Mouse (Mus musculus): Measurements from ENCODE around the gene Cox7a1. TPM values are rescaled to one million over a fixed set of nuclear protein-coding genes. Genes with fewer than 3 reads are reported as not detected.

The Cox7a1 gene
- polyA plus RNA-seq, 1 experiment from 2014 or later, result 9.1 TPM

DNA sequence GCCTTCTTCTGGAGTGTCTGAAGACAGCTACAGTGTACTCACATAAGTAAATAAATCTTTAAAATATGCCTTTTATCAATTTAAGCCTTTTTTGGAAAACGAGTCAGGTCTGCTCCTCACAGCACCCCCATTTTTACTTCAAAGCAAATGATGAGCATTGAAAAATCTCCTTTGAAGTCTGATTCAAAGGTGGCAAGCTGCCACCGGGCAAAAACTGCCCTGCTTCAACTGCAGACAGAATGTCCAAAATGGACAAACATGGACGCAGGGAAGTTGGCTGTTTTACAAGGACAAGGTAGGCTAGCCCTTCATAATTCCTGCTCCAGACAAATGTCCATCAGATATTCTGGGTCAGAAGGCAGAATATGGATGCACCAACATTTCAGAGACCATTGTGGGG lies 37.5 kb downstream of the Cox7a1 start:
- H3K36me3 ChIP-seq (ENCODE audit: control insufficient read depth, insufficient read depth), result peaks cover 8% of the 10 kb centered on the region
- H3K4me3 ChIP-seq (ENCODE audit: low read depth, low read length), result no peak overlapping the region
- 65% methylated on average over 3 of the region's 3 CpGs for WGBS (ENCODE audit: insufficient replicate concordance)
- no peak for ATAC-seq (ENCODE audit: low read depth)
- H3K9ac ChIP-seq (ENCODE audit: low read depth, low read length), result no peak overlapping the region
- no peaks in the 10 kb centered on the region for H3K9me3 ChIP-seq (replicated peaks; ENCODE audit: control insufficient read depth, low read length)
- peaks cover 17% of the 10 kb centered on the region for H3K4me1 ChIP-seq (ENCODE audit: control insufficient read depth, low read depth, low read length)
- H3K27ac ChIP-seq (ENCODE audit: low read length), result no peak overlapping the region
- no peak overlapping the region for H3K4me2 ChIP-seq (ENCODE audit: low read depth, low read length)
- no peaks in the 10 kb centered on the region for H3K27me3 ChIP-seq (ENCODE audit: control insufficient read depth, insufficient read depth, low read depth, low read length)

DNA sequence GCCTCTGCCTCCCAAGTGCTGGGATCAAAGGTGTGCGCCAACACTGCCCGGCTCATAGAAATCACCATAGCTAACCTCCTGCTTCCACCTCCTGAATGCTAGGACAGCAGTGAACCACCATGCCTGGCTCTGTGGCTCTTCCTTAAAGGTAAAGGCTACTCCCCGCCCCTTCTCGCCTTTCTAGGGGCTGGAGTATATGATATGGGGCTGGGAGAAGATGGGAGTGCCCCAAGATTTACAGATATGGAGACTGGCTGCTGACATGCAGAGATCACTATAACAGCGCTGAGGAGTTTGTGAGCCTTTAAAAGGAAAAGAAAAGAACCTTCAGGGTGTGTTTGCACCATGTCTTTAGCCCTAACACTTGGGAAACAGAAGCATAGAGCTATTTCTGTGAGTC lies 38.3 kb downstream of the Cox7a1 start:
- Histone ChIP-seq H3K27me3 (ENCODE audit: control insufficient read depth, insufficient read depth, low read depth, low read length) (no peaks in the 10 kb centered on the region), H3K27ac (ENCODE audit: low read length) (no peak overlapping the region), H3K4me2 (ENCODE audit: low read depth, low read length) (no peak overlapping the region), H3K4me1 (ENCODE audit: control insufficient read depth, low read depth, low read length) (peaks cover 17% of the 10 kb centered on the region), H3K4me3 (ENCODE audit: low read depth, low read length) (no peak overlapping the region), H3K9ac (ENCODE audit: low read depth, low read length) (no peak overlapping the region), H3K9me3 (replicated peaks; ENCODE audit: control insufficient read depth, low read length) (no peaks in the 10 kb centered on the region), H3K36me3 (ENCODE audit: control insufficient read depth, insufficient read depth) (peaks cover 8% of the 10 kb centered on the region)
- ATAC-seq (ENCODE audit: low read depth), result peak; percentile 44; the same call in 1 of the 2 replicates
- 63% methylated on average over 5 of the region's 5 CpGs for WGBS (ENCODE audit: insufficient replicate concordance)

DNA sequence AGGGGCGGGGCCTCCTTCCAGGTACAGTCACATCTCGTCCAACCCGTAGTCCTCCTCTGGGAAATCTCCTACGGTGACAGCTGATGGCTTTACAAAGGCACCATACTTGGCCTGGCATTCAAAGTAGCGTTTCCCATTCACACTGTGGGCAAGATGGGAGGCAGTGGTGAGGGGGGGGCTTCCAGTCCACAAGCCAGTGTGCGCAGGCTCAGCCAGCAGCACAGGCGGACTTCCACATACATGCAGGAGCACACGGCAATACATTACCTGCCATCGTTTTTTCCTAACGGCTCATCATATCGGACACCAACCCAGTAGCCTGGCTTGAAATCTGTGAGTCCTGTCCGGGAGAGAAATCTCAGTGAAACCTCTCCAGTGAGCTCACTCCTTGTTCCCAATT lies 40.3 kb downstream of the Cox7a1 start:
- H3K4me3 ChIP-seq (ENCODE audit: low read depth, low read length), result no peak overlapping the region
- H3K27me3 ChIP-seq (ENCODE audit: control insufficient read depth, insufficient read depth, low read depth, low read length), result no peaks in the 10 kb centered on the region
- H3K27ac ChIP-seq (ENCODE audit: low read length), result no peak overlapping the region
- peaks cover 14% of the 10 kb centered on the region for H3K4me1 ChIP-seq (ENCODE audit: control insufficient read depth, low read depth, low read length)
- H3K36me3 ChIP-seq (ENCODE audit: control insufficient read depth, insufficient read depth), result peaks cover 8% of the 10 kb centered on the region
- 80% methylated on average over 12 of the region's 12 CpGs for WGBS (ENCODE audit: insufficient replicate concordance)
- H3K4me2 ChIP-seq (ENCODE audit: low read depth, low read length), result no peak overlapping the region
- H3K9ac ChIP-seq (ENCODE audit: low read depth, low read length), result no peak overlapping the region
- H3K9me3 ChIP-seq (replicated peaks; ENCODE audit: control insufficient read depth, low read length), result no peaks in the 10 kb centered on the region
- no peak for ATAC-seq (ENCODE audit: low read depth)

- peak overlapping the region; percentile 84 for H3K4me2 ChIP-seq (ENCODE audit: low read depth, low read length)
- WGBS (ENCODE audit: insufficient replicate concordance), result under 1% methylated on average over 16 of the region's 16 CpGs
- 0 out of 2 replicates have a peak overlapping the region, but pooled peaks have one; percentile 22 for H3K27ac ChIP-seq (ENCODE audit: low read length)
- no peak; the same call in 1 of the 2 replicates for ATAC-seq (ENCODE audit: low read depth)
- no peaks in the 10 kb centered on the region for H3K9me3 ChIP-seq (replicated peaks; ENCODE audit: control insufficient read depth, low read length)
- peaks cover 16% of the 10 kb centered on the region for H3K4me1 ChIP-seq (ENCODE audit: control insufficient read depth, low read depth, low read length)
- H3K4me3 ChIP-seq (ENCODE audit: low read depth, low read length), result peak overlapping the region; percentile 83
- H3K27me3 ChIP-seq (ENCODE audit: control insufficient read depth, insufficient read depth, low read depth, low read length), result no peaks in the 10 kb centered on the region
- H3K36me3 ChIP-seq (ENCODE audit: control insufficient read depth, insufficient read depth), result peaks cover 1% of the 10 kb centered on the region; the same call in 1 of the 2 replicates
- H3K9ac ChIP-seq (ENCODE audit: low read depth, low read length), result peak overlapping the region; percentile 75
These were observed 47.4 kb downstream of the Cox7a1 start for GRCm38 (mm10) chr7:30231328-30231668.

DNA sequence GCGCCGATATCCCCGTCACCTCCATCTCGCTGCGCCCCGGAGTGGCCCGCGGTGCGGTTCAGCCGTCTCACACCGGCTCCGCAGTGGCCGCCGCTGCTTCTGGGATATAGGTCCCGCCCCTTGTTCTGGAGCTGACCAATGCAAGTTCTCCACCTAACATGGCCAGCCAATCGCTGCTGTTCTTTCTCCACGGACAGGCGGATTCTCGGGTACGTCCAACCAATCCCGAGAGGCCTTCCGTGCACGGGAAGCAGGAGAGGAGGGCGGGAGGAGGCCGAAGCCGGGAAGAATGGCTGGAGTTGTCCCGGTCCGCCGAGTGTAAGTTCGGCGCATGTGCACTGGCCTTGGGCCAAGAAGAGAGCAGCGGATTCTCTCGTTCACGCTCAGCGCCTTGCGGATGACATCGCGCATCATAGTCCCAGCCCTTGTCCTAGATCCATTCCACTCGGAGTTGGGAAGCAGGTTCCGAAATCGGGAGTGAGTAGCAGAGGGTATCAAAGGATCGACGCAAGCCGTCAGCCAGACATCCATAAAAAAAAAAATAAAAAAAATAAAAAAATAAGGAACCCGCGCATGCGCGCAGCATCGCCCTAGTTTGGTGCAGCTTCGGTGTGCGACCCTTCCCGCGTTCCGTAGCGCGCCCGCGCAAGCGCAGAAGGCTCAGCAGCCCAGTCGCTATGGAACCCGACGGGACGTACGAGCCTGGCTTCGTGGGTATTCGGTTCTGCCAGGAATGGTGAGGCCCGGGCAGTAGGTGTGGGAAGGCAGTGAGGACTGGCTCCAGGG lies 47.9 kb downstream of the Cox7a1 start, which contains the start of the genes Polr2i and Tbcb:
Polr2i (plus strand) TSS at position 280 of the 786 bp plus-strand sequence.
Tbcb (minus strand) TSS at position 604 of the 786 bp plus-strand sequence.
- Histone ChIP-seq H3K4me2 (ENCODE audit: low read depth, low read length) (peak within 1 kb of the TSS; percentile 84), H3K4me1 (ENCODE audit: control insufficient read depth, low read depth, low read length) (peaks cover 16% of the 10 kb centered on the region), H3K36me3 (ENCODE audit: control insufficient read depth, insufficient read depth) (no peaks in the 10 kb centered on the region), H3K4me3 (ENCODE audit: low read depth, low read length) (peak within 1 kb of the TSS; percentile 83), H3K27ac (ENCODE audit: low read length) (peak within 1 kb of the TSS; percentile 94), H3K9ac (ENCODE audit: low read depth, low read length) (peak within 1 kb of the TSS; percentile 78), H3K9me3 (replicated peaks; ENCODE audit: control insufficient read depth, low read length) (no peaks in the 10 kb centered on the region), H3K27me3 (ENCODE audit: control insufficient read depth, insufficient read depth, low read depth, low read length) (no peaks in the 10 kb centered on the region)
- peak; percentile 97 for ATAC-seq (ENCODE audit: low read depth)
- WGBS (ENCODE audit: insufficient replicate concordance), result 0% methylated on average over 67 of the region's 67 CpGs

DNA sequence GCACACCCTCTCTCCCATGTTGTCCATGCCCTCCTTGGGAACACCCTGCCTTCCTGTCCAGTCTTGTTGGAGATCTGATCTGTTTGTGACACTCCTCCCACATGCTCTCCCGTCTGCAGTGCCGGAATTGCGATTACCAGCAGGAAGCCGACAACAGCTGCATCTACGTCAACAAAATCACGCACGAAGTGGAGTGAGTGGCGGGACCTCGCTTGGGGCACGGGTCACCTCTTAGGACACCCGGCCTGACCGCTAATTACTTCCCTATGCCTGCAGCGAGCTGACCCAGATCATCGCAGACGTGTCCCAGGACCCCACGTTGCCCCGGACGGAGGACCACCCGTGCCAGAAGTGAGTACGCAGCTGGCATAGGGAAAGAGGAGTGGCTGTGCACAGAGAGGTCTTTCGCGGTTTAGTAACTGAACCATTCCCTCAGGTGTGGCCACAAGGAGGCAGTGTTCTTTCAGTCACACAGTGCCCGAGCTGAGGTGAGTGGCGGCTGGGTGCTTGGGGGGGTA lies 48.7 kb downstream of the Cox7a1 start:
- Histone ChIP-seq H3K9ac (ENCODE audit: low read depth, low read length) (peak overlapping the region; percentile 78), H3K4me1 (ENCODE audit: control insufficient read depth, low read depth, low read length) (peaks cover 16% of the 10 kb centered on the region), H3K4me2 (ENCODE audit: low read depth, low read length) (peak overlapping the region; percentile 84), H3K4me3 (ENCODE audit: low read depth, low read length) (peak overlapping the region; percentile 83), H3K27ac (ENCODE audit: low read length) (peak overlapping the region; percentile 94), H3K36me3 (ENCODE audit: control insufficient read depth, insufficient read depth) (no peaks in the 10 kb centered on the region), H3K27me3 (ENCODE audit: control insufficient read depth, insufficient read depth, low read depth, low read length) (no peaks in the 10 kb centered on the region), H3K9me3 (replicated peaks; ENCODE audit: control insufficient read depth, low read length) (no peaks in the 10 kb centered on the region)
- ATAC-seq (ENCODE audit: low read depth), result no peak; the same call in 1 of the 2 replicates
- WGBS (ENCODE audit: insufficient replicate concordance), result 5% methylated on average over 24 of the region's 24 CpGs

GRCm38 (mm10) chr7:30233387-30233786 lies 49.4 kb downstream of the Cox7a1 start:
- no peak overlapping the region for H3K9ac ChIP-seq (ENCODE audit: low read depth, low read length)
- WGBS (ENCODE audit: insufficient replicate concordance), result 81% methylated on average over 20 of the region's 20 CpGs
- no peak for ATAC-seq (ENCODE audit: low read depth)
- no peaks in the 10 kb centered on the region for H3K9me3 ChIP-seq (replicated peaks; ENCODE audit: control insufficient read depth, low read length)
- peak overlapping the region; percentile 84; the same call in 1 of the 2 replicates for H3K4me2 ChIP-seq (ENCODE audit: low read depth, low read length)
- H3K4me3 ChIP-seq (ENCODE audit: low read depth, low read length), result no peak overlapping the region
- H3K27ac ChIP-seq (ENCODE audit: low read length), result no peak overlapping the region
- peaks cover 16% of the 10 kb centered on the region for H3K4me1 ChIP-seq (ENCODE audit: control insufficient read depth, low read depth, low read length)
- H3K36me3 ChIP-seq (ENCODE audit: control insufficient read depth, insufficient read depth), result no peaks in the 10 kb centered on the region
- no peaks in the 10 kb centered on the region for H3K27me3 ChIP-seq (ENCODE audit: control insufficient read depth, insufficient read depth, low read depth, low read length)

DNA sequence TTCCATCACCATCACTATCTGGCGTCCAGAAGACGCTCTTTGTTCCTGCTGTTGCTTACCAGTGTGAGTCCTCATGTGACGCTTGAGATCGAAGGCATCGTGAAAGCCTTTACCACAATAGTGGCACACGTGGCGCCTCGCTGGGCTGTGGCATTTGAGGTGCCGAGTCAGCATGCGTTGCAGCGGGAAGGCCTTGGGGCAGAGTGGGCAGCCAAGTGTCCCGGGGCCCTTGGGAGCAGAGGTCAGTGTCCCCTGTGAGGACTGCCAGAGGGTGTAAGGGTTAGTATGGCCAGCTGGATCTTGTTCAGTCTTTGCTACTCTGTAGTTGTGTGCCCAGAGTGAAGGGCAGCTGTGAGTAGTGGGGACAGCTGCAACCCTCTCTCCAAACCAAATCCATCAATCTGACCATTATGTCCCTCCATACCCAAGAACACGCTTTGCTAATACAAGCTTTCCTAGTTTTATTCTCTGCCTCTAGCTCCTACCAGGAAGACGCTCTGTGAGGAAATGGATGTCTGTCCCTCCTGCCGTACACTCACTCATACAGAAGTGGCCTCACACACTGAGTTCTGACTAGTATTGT lies 50.4 kb downstream of the Cox7a1 start:
- 84% methylated on average over 15 of the region's 15 CpGs for WGBS (ENCODE audit: insufficient replicate concordance)

DNA sequence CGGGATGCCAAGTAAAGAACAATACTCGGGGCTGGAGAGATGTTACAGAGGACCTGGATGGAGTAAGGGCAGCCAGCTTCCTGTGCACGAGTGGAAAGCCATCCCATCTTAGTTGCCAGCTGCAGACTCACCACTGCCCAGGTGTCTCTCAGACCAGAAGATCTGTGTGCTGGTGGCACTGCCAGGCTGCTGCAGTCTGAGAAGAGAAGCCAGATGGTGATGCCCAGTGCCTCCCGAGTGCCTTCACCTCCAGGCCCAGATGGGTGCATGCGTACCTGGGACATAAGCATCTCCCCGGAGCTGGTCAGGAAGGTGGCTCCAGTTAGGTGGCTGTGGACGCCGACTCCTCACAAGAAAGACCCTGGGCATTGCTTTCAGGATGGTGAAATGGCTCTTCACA lies 51.1 kb downstream of the Cox7a1 start:
- no peaks in the 10 kb centered on the region for H3K36me3 ChIP-seq (ENCODE audit: control insufficient read depth, insufficient read depth)
- no peak overlapping the region for H3K27ac ChIP-seq (ENCODE audit: low read length)
- WGBS (ENCODE audit: insufficient replicate concordance), result 65% methylated on average over 8 of the region's 8 CpGs
- no peak for ATAC-seq (ENCODE audit: low read depth)
- H3K4me2 ChIP-seq (ENCODE audit: low read depth, low read length), result no peak overlapping the region
- H3K9me3 ChIP-seq (replicated peaks; ENCODE audit: control insufficient read depth, low read length), result no peaks in the 10 kb centered on the region
- no peaks in the 10 kb centered on the region for H3K27me3 ChIP-seq (ENCODE audit: control insufficient read depth, insufficient read depth, low read depth, low read length)
- no peak overlapping the region for H3K4me3 ChIP-seq (ENCODE audit: low read depth, low read length)
- no peak overlapping the region for H3K9ac ChIP-seq (ENCODE audit: low read depth, low read length)
- H3K4me1 ChIP-seq (ENCODE audit: control insufficient read depth, low read depth, low read length), result peaks cover 16% of the 10 kb centered on the region

More for the DNA sequence above, 50.4 kb downstream of the Cox7a1 start:
- Histone ChIP-seq H3K4me1 (ENCODE audit: control insufficient read depth, low read depth, low read length) (peaks cover 16% of the 10 kb centered on the region), H3K36me3 (ENCODE audit: control insufficient read depth, insufficient read depth) (no peaks in the 10 kb centered on the region), H3K27me3 (ENCODE audit: control insufficient read depth, insufficient read depth, low read depth, low read length) (no peaks in the 10 kb centered on the region), H3K9me3 (replicated peaks; ENCODE audit: control insufficient read depth, low read length) (no peaks in the 10 kb centered on the region), H3K4me2 (ENCODE audit: low read depth, low read length) (no peak overlapping the region), H3K4me3 (ENCODE audit: low read depth, low read length) (no peak overlapping the region), H3K9ac (ENCODE audit: low read depth, low read length) (no peak overlapping the region), H3K27ac (ENCODE audit: low read length) (no peak overlapping the region)
- ATAC-seq (ENCODE audit: low read depth), result no peak
